ENCODE assay signal across 24 mouse cellular contexts in genomic region chr9:72294076-72294475, GRCm38 (mm10). TPM values are rescaled to one million over a fixed set of nuclear protein-coding genes. Genes with fewer than 3 reads are reported as not detected.
DNase-seq lines count a peak whose midpoint lies in the region; ATAC-seq and TF ChIP-seq lines count a peak whose summit lies in the region.
"Had no signal": no experiment of that assay in that cellular context is flagged by ENCODE, and none has a peak within 500 bp of the region (broad histone marks: within the 10 kb centered on the region; RNA-seq: fewer than 3 reads in every experiment).

No protein-coding gene starts in this region.

- no peaks in the 10 kb centered on the region for H3K4me1 ChIP-seq in embryonic facial prominence, embryonic 14.5 days (ENCODE audit: control insufficient read depth, insufficient read depth, low read length)
- no peaks in the 10 kb centered on the region for H3K4me1 ChIP-seq in embryonic facial prominence, embryonic 10.5 days
- H3K4me1 ChIP-seq in CH12.LX (ENCODE audit: control insufficient read depth in 1 of 2, insufficient read depth in 2 of 2) (peaks cover 0 to 7% of the 10 kb centered on the region in 2 experiments; a peak in 1 of 4 replicates), ES-E14 (ENCODE audit: control insufficient read depth in 2 of 2, insufficient read depth in 2 of 2, low read length in 2 of 2, poor library complexity in 1 of 2) (no peaks in the 10 kb centered on the region), MEL (ENCODE audit: control insufficient read depth in 1 of 2, insufficient read depth in 2 of 2, low read length in 2 of 2) (peaks cover 3 to 10% of the 10 kb centered on the region in 2 experiments; a peak in 3 of 4 replicates)

- no peak overlapping the region for H3K9ac ChIP-seq in embryonic facial prominence, embryonic 14.5 days (ENCODE audit: low read depth, low read length)
- no peak overlapping the region for H3K9ac ChIP-seq in CH12.LX (ENCODE audit: insufficient read depth, low read depth)
- no peak overlapping the region for H3K9ac ChIP-seq in ES-E14 (ENCODE audit: insufficient read depth, low read depth, low read length, poor library complexity, severe bottlenecking)
- no peak overlapping the region for H3K9ac ChIP-seq in MEL (ENCODE audit: control insufficient read depth, low read depth, low read length, poor library complexity, severe bottlenecking)

- dilution Hi-C loops in CH12.LX (cut with MboI; ENCODE audit: extremely low pct_ligation_motif_present, extremely low pct_unique_long_range_greater_than_20kb, low sequenced_read_pairs), result no loop called here

- no peaks in the 10 kb centered on the region for H3K27me3 ChIP-seq in embryonic facial prominence, embryonic 14.5 days (replicated peaks; ENCODE audit: control insufficient read depth, insufficient read depth, low read length)
- H3K27me3 ChIP-seq in embryonic facial prominence, embryonic 10.5 days (replicated peaks; ENCODE audit: low read depth, poor library complexity, severe bottlenecking), result no peaks in the 10 kb centered on the region
- no peaks in the 10 kb centered on the region for H3K27me3 ChIP-seq in CH12.LX (replicated peaks)
- H3K27me3 ChIP-seq in MEL (ENCODE audit: control insufficient read depth in 1 of 2, insufficient read depth in 2 of 2, low read length in 2 of 2), result no peaks in the 10 kb centered on the region
- H3K27me3 ChIP-seq: Patski had no signal

- H3K9me3 ChIP-seq in embryonic facial prominence, embryonic 14.5 days (ENCODE audit: control insufficient read depth, low read length), result no peaks in the 10 kb centered on the region
- H3K9me3 ChIP-seq in embryonic facial prominence, embryonic 10.5 days, result no peaks in the 10 kb centered on the region
- no peaks in the 10 kb centered on the region for H3K9me3 ChIP-seq in CH12.LX (replicated peaks; ENCODE audit: low read length)
- H3K9me3 ChIP-seq in ES-E14 (ENCODE audit: control insufficient read depth, insufficient read depth, low read depth, low read length), result no peaks in the 10 kb centered on the region
- H3K9me3 ChIP-seq in MEL (replicated peaks; ENCODE audit: insufficient read depth, low read length), result no peaks in the 10 kb centered on the region
- H3K9me3 ChIP-seq: G1E had no signal

- in situ Hi-C loops in CH12.LX (cut with MboI; ENCODE audit: low pct_ligation_motif_present, low pct_unique_long_range_greater_than_20kb, low sequenced_read_pairs), result no loop called here
- in situ Hi-C loops in ES-E14 (cut with MboI; ENCODE audit: low sequenced_read_pairs in 2 of 2, unreplicated experiment in 2 of 2), result no loop called here

- H3K36me3 ChIP-seq in embryonic facial prominence, embryonic 14.5 days (ENCODE audit: control insufficient read depth, insufficient read depth, low read length), result 0 out of 2 replicates have a peak, but pooled peaks cover 7% of the 10 kb centered on the region
- H3K36me3 ChIP-seq in embryonic facial prominence, embryonic 10.5 days (replicated peaks), result peaks cover 27% of the 10 kb centered on the region
- H3K36me3 ChIP-seq in CH12.LX (replicated peaks in 1 of 2; ENCODE audit: control insufficient read depth in 1 of 2, insufficient read depth in 1 of 2, low read length in 1 of 2) (peaks cover 6 to 23% of the 10 kb centered on the region in 2 experiments), ES-E14 (ENCODE audit: control insufficient read depth, insufficient read depth, low read length, poor library complexity, severe bottlenecking) (no peaks in the 10 kb centered on the region; the same call in 1 of the 2 replicates), MEL (ENCODE audit: control insufficient read depth in 1 of 2, insufficient read depth in 2 of 2, low read length in 2 of 2) (peaks cover 13 to 19% of the 10 kb centered on the region in 2 experiments)

- H3K4me2 ChIP-seq in embryonic facial prominence, embryonic 14.5 days (ENCODE audit: low read depth, low read length), result no peak overlapping the region
- H3K4me2 ChIP-seq in CH12.LX (ENCODE audit: insufficient read depth, low read depth, poor library complexity, severe bottlenecking), result no peak overlapping the region

- H3K4me3 ChIP-seq in embryonic facial prominence, embryonic 14.5 days (ENCODE audit: low read depth, low read length), result no peak overlapping the region
- no peak overlapping the region for H3K4me3 ChIP-seq in embryonic facial prominence, embryonic 10.5 days
- H3K4me3 ChIP-seq in CH12.LX (replicated peaks in 1 of 3; ENCODE audit: low read depth in 2 of 3, low read length in 2 of 3, poor library complexity in 1 of 3), result no peak overlapping the region
- no peak overlapping the region for H3K4me3 ChIP-seq in ES-E14 (ENCODE audit: insufficient read depth in 1 of 2, low read depth in 1 of 2, low read length in 2 of 2, poor library complexity in 1 of 2, severe bottlenecking in 1 of 2)
- H3K4me3 ChIP-seq in MEL (ENCODE audit: control insufficient read depth in 1 of 2, insufficient read depth in 1 of 2, low read depth in 2 of 2, low read length in 2 of 2), result no peak overlapping the region

- TF ChIP-seq CTCF in CH12.LX (conservative IDR thresholded peaks at IDR 0.05 in 1 of 2, IDR thresholded peaks at IDR 0.05 in 1 of 2; ENCODE audit: low read depth in 2 of 2, low read length in 2 of 2) (no peak), MEL (IDR thresholded peaks at IDR 0.05 in 2 of 3, conservative IDR thresholded peaks at IDR 0.05 in 1 of 3; ENCODE audit: control insufficient read depth in 1 of 3, insufficient read depth in 1 of 3, low read depth in 2 of 3, low read length in 3 of 3, poor library complexity in 1 of 3, severe bottlenecking in 1 of 3) (no peak)

- TF ChIP-seq POLR2A in CH12.LX (IDR thresholded peaks at IDR 0.05; ENCODE audit: low read depth, low read length) (no peak), MEL (IDR thresholded peaks at IDR 0.05; ENCODE audit: control insufficient read depth in 1 of 2, insufficient read depth in 1 of 2, low read depth in 1 of 2, low read length in 2 of 2, poor library complexity in 1 of 2) (no peak)

- H3K27ac ChIP-seq in embryonic facial prominence, embryonic 14.5 days (replicated peaks; ENCODE audit: low read depth, low read length), result no peak overlapping the region
- H3K27ac ChIP-seq in embryonic facial prominence, embryonic 10.5 days (replicated peaks), result no peak overlapping the region
- H3K27ac ChIP-seq in CH12.LX (ENCODE audit: insufficient read depth, low read depth) (no peak overlapping the region), ES-E14 (ENCODE audit: insufficient read depth, low read depth, low read length, poor library complexity, severe bottlenecking) (no peak overlapping the region), MEL (ENCODE audit: control insufficient read depth, low read depth, low read length) (no peak overlapping the region)

- peak; percentile 5 for DNase-seq in embryonic facial prominence, embryonic 14.5 days (ENCODE audit: low spot score)
- no peak for DNase-seq in embryonic facial prominence, embryonic 10.5 days (ENCODE audit: low spot score)
- DNase-seq in CH12.LX (ENCODE audit: extremely low read depth), result no peak
- no peak for DNase-seq in ES-E14 (ENCODE audit: low read depth, low spot score)
- DNase-seq in MEL (ENCODE audit: low read depth, low spot score), result no peak
- no peak for DNase-seq in right cerebral cortex, postnatal 10 days (ENCODE audit: low spot score in 2 of 2)
- no peak for DNase-seq in spleen, postnatal 14 days (ENCODE audit: low spot score in 2 of 2)
- DNase-seq in thymus, postnatal 14 days, result no peak
- DNase-seq: adrenal gland, adult 2 months; adrenal gland, adult 8-10 months; adrenal gland, postnatal 10 days; adrenal gland, postnatal 14 days; adrenal gland, postnatal 25 days; adrenal gland, postnatal 36 days; B cell, adult 2 months; cerebellum, adult 11 months; cerebellum, adult 11-12 months; cerebellum, adult 18-20 months; cerebellum, adult 2 months; cerebellum, adult 8-10 months had no signal

- TF ChIP-seq RAD21 in CH12.LX (IDR thresholded peaks at IDR 0.05; ENCODE audit: low read depth, low read length), result no peak
- no peak for TF ChIP-seq RAD21 in MEL (IDR thresholded peaks at IDR 0.05; ENCODE audit: low read depth, low read length)

- no peak for ATAC-seq in embryonic facial prominence, embryonic 14.5 days (ENCODE audit: low read depth)
- ATAC-seq: activated CD4-positive, CD25-positive, alpha-beta regulatory T cell, adult 4 months; CD4-positive, CD25-positive, alpha-beta regulatory T cell, adult 4 months; Patski had no signal

- TF ChIP-seq EP300 in CH12.LX (IDR thresholded peaks at IDR 0.05; ENCODE audit: low read length) (no peak), MEL (IDR thresholded peaks at IDR 0.05; ENCODE audit: low read depth in 1 of 2, low read length in 2 of 2) (no peak)

- H3K79me2 ChIP-seq in CH12.LX (replicated peaks; ENCODE audit: control insufficient read depth, extremely low read depth, insufficient read depth, poor library complexity, severe bottlenecking) (peaks cover 24% of the 10 kb centered on the region), MEL (ENCODE audit: control insufficient read depth, insufficient read depth, low read length, poor library complexity) (peaks cover 16% of the 10 kb centered on the region)

TF ChIP-seq in CH12.LX, 34 proteins besides CTCF, POLR2A, EP300 and RAD21:
- TF ChIP-seq CHD1 (IDR thresholded peaks at IDR 0.05; ENCODE audit: low read depth, low read length), result no peak
- peak; percentile 76 for TF ChIP-seq ZNF384 (IDR thresholded peaks at IDR 0.05; ENCODE audit: low read depth, low read length)
- TF ChIP-seq SMC3 (IDR thresholded peaks at IDR 0.05; ENCODE audit: low read depth, low read length), result no peak

TF ChIP-seq in ES-E14, 5 proteins besides CTCF, POLR2A, EP300 and RAD21:
- TF ChIP-seq ZNF384 (IDR thresholded peaks at IDR 0.05; ENCODE audit: low read depth, low read length) (peak; percentile 91), MAFK (IDR thresholded peaks at IDR 0.05; ENCODE audit: insufficient read depth, low read depth, low read length) (no peak), CHD2 (IDR thresholded peaks at IDR 0.05; ENCODE audit: low read depth, low read length) (no peak)
TF ChIP-seq in ES-E14: peak in this region for 1.

TF ChIP-seq in MEL, 35 proteins besides CTCF, POLR2A, EP300 and RAD21 (continues in another document):
- TF ChIP-seq ZNF384 (IDR thresholded peaks at IDR 0.05; ENCODE audit: low read depth, low read length) (0 out of 2 replicates have a peak, but pooled peaks have one; percentile 7), ETS1 (IDR thresholded peaks at IDR 0.05; ENCODE audit: low read depth, low read length) (no peak), TAL1 (IDR thresholded peaks at IDR 0.05; ENCODE audit: low read length) (no peak), MYB (IDR thresholded peaks at IDR 0.05; ENCODE audit: low read depth, low read length) (no peak)

RNA-seq across cellular contexts. Expression of gene Zfp280d, which starts 19.4 kb away (rescaled TPM):
- 37.5 and 38.7 TPM in 2 replicates for polyA plus RNA-seq in embryonic facial prominence, embryonic 14.5 days (2014; fragmentation: Nextera tagmentation; extraction: Ambion mirVana)
- polyA plus RNA-seq in embryonic facial prominence, embryonic 10.5 days (2016; fragmentation: Nextera tagmentation; extraction: Ambion mirVana), result 50.3 and 53.0 TPM in 2 replicates
- 22.3 and 22.7 TPM in 2 replicates for total RNA-seq in CH12.LX (2012; rRNA removed)
- total RNA-seq in CH12.LX (2014; rRNA removed), result 35.8 and 40.2 TPM in 2 replicates
- polyA plus RNA-seq in CH12.LX (2012; ENCODE audit: insufficient read length, low read depth), result 19.7 and 26.0 TPM in 2 replicates
- total RNA-seq in ES-E14 (2012; rRNA removed), result 53.5 and 62.6 TPM in 2 replicates
- total RNA-seq in MEL (2012; rRNA removed), result 20.2 and 20.6 TPM in 2 replicates
- polyA plus RNA-seq in MEL (2012; ENCODE audit: insufficient read depth in 1 of 2, insufficient read length in 2 of 2, low read depth in 1 of 2, low replicate concordance in 2 of 2, missing spikeins in 1 of 2), result 100 to 1,000 TPM in 1 of 2 experiments, 10 to 100 TPM in 1; 16.2 to 592 TPM
